Mouse (Mus musculus) cerebellum, adult 18-20 months (tissue): ENCODE data around the gene Hsf4.
"Not testable (repeated sequence)": the region's sequence is repeated elsewhere in the genome, so short reads cannot be mapped to it uniquely, and the experiment has no call there.

Source experiments
- DNase-seq, 2 experiments: peaks; one replicate each; pipeline ENCODE4 v3.0.0; 2021

Gene Hsf4

DNA sequence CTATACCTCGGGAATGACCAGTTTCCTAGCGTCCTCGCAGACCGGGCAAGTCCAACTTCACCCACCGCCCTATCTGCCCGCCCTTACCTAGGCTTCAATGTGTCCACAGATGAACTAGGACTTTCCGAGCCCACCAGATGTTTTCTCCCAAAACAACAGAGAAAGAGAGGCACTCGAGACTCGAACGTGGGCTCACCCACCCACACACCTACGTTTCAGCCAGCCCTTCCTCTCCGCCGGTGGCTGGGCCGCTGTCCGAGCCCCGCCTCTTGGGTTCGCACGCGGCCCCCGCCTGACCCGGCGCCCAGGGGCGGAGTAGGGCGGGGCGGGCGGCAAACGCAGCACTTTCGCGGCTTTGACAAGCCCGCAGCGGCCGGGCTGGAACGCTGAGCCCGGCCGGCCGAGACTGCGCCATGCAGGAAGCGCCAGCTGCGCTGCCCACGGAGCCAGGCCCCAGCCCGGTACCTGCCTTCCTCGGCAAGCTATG is at the start of gene Hsf4:
Gene Hsf4 (plus strand): TSS at position 341 of the 487 bp plus-strand sequence.
- peak; percentile 69 to 73 for DNase-seq

DNA sequence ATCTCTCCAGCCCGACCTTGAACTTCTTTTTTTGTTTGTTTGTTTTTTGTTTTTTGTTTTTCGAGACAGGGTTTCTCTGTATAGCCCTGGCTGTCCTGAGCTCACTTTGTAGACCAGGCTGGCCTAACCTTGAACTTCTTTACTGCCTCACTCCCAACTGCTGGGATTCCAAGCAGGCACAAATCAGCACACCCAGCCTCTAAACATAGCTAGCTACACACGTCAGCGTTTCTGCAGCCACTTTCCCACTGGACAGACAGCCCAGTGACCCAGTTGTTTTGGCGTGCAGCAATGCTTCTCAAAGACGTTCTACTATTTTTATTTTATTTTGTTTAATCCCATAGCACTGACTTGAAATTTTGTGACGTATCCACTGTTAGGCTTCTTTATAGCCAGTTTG is 45.8 kb upstream of the Hsf4 start:
- no peak for DNase-seq

DNA sequence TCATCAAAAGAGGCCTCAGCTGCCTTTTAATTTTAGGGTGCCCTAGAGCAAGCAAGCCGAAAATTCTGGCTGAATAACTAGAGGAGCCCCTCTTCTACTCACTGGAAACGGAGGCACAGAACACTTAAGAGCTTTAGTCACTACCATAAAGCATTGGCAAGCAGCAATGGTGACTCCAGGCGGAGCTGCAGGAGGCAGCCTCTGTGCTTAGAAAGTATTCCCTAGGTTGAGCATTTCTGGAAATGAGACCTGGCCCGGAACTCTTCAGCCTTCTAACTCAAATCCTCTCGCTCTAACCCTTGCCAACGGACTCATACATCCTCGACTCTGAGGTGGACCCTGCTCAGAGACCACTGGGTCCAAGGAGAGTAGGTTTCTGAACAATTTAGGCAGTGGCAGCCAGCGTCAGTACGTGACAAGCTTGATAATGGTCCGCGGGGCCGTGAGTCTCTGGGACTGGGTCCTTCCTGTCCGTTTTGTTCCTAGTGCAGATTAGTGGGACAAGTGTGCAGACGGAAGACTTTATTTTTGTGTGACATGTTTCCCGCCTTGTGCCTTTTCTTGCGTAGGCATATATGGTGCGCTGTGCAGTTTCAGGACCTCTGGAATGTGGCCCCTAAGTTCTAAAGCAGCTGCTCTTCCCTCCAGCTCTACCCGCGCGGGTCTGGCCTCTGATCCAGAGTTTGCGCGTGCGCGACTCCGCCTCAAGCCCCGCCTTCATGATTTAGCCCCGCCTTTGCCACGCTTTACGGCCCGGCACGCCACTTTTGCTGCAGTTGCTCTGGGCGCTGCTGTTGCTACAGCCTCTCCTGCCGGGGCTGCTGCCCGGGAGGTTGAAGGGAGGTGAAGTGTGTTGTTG is 45.0 kb upstream of the Hsf4 start, which contains the start of gene D230025D16Rik:
Gene D230025D16Rik (plus strand): TSS at position 733 of the 859 bp plus-strand sequence.
- peak; percentile 94 to 96 for DNase-seq

DNA sequence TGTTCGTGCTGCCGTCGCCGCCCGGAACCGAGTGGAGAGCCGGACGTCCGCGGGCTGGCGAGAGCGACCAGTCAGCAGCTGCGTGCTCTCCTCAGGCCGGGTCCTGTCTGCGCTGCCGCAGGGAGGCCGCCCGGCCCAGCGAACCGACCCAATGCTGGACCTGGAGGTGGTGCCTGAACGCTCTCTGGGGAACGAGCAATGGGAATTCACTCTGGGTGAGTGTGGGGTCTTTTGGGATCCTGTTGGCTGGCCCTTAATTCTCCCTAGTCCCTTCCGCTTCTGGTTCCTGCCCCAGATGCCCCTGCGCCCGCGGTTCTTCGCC is 44.4 kb upstream of the Hsf4 start:
- DNase-seq: no peak

DNA sequence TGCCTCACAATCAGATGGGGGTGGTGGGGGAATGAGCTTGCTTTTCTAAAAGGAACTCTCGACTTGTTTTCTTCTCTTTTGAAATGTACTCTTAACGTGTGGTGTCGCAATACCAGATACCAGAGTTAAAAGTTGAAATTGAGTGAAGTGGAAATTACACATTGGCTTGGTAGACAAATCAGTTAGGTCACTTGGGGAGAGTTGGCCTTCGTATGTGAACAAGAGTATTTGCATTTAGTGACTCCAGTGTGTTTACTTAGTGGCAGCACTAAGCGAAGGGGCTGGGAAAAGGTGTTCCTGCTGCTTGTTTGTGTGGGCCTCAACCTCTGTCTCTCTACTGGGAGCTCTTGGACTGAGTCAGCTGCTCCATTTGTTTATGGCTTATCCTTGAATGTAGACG is 43.7 kb upstream of the Hsf4 start:
- DNase-seq: no peak

DNA sequence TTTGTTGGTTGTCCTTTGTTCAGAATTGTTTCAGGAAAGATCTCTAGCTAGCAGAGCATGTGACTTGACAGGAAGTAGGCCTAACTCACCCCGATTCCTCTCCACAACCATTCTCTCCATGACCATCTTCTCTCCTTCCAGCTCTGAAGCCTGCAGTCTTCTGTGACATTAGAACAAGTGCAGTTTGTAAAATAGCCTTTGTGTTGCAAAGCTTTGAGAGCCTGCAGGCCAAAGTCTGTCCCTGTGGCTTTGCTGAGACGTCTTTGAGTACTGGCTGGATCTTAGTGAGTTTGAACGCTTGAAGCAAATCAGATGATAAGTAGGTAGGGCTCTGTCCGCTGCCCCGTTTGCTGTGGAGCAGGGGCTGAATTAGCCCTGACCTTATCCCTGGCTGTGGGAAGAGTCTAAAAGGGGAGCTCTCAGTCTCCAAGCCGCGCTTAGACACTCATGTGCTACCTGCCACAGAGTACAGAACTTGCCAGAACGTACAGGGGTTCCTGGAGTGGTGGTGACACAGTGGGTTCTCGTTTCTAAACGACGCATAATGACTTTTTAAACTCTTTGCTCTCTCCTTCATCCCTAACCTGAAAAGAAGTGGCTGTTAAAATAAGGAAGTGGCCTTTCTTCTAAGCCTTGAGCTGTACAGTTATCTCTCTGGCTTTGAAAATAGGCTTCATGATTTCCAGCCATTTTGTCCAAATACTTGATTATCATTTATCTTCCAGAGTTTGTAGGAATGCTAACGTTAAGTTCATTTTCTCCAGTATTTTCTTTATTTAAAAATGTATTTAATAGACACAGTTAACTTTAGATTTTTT is 37.9 kb upstream of the Hsf4 start:
- DNase-seq: no peak

DNA sequence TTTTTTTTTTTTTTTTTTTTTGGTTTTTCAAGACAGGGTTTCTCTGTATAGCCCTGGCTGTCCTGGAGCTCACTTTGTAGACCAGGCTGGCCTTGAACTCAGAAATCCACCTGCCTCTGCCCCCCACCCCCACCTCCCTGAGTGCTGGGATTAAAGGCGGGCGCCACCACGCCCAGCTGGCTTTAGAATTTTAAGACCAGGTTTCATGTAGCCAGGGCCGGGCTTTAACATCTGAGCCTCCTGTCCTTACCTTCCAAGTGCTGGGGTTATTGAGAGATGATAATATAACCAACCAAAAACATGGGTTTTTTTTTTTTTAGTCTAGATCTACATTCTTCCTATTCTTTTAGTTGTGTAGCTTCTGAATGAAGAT is 37.3 kb upstream of the Hsf4 start:
- DNase-seq: not testable (repeated sequence)

DNA sequence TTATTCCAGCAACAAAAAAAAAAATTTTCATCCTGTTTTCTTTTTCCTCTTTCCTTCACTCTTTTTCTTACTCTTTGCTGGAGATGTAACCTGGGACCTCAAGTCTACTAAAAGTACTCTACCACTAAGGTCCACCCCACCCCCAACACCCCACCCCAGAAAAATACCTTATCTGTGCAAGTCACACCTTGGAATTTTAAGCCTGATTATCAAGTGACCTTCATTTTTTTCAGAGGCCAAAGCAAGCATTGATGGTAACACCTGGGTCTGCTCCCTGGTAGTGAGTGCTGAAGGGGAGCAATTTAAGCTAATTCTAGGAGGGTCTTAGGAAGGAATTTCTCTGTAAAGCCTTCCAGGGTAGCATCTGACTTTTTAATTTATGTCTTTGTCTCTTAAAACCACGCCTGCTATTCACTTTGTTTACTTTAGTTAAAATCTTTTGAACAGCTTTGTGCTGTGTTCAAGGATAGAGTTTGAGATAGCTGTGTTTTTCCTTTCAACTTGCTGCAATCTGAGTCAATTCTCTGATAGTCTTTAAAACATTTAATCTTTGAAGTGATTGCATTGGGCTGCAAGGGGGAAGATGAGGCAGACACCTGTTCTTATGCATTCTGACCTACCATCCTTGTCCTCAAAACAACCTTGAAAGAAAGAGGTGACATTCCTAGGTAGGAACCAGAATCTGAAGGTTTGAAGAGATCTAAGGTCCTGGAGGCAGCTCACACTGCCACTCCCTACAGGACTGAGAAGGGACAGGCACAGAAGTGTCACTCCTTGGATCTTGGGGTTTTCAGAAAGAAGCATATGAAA is 36.3 kb upstream of the Hsf4 start:
- DNase-seq: no peak

DNA sequence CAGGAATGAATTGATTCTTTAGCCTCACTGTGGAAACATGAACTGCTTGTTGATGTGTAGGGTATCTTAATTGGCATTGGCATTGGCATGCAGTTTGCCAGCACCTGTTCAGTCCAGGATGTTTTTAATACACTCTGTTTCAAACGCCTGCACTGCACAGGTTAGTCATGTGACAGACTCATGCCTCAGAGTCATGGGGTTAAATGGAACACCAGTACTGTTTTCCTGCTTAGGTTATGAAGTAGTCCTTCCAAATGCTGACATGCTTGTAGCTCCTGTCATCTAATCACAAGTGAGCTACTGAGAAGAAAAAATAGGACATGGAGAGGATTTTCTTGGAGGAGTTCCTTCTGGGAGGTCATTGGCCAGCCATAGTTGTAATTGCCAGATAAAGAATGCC is 34.4 kb upstream of the Hsf4 start:
- DNase-seq: no peak

DNA sequence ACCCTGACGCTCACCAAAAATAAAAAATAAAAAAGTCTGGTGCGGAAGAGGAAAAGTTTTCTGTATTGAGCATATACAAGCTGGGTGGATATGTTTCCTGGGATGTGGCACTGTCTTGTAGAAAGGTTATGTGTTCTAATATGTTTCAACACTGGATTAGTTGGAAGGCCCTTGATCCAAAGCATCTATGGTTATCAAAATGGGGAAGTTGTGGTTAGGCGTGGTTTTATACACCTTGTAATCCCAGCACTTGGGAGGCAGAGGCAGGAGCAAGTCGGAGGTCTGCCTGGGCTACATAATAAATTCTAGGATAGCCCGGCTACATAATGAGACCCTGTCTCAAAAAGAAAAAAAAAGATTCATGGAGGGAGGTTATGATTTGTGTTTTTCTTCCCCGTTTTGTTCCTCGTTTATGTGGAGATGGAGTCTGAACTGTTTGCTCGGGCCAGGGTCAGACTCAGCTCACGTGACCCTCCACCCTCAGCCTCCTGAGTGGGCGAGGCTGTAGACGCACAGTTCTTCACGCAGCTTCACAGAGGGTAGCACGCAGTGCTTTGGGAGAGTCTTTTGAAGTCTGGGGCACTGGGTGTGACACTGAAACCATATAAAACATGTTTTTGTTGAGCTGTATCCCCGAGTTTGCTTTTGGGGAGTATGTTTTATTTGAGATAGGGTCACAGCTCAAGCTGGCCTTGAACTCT is 32.0 kb upstream of the Hsf4 start:
- DNase-seq: no peak

DNA sequence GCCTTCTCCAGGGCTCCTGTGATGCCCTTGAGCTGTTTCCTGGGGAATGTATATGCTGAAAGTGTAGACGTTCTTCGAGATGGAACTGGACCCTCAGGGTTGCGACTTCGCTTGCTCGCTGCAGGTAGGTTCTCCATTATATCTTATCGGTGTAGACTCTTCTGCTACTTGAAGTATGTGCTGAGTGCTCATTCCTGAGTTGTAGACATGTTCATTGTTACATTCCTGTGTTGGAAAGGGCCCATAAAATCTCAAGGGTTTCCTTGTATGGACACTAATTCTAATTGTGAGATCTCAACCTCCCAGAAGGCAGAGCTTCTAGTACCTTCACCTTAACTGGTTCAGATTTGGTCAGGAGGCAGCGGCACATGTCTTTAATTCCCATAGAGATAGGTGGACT is 28.6 kb upstream of the Hsf4 start:
- no peak for DNase-seq

DNA sequence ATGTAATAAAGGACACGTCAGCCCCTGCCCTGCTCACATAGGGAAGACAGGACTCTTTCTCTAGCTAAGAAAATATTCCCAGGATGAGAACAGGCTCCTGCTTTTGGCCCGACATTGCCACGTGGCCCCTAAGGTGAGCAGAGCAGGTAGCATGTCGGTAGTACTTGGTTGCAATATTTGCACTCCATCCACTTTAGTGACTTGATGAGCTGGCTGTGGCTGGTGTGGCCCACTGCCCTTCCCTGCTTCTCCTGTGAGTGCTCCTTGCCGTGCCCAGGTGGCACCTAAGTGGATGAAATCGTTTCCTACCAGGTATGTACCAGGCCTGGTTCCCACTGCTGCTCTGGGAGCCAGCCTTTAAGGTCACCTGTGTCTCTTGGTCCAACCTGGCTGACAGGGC is 17.6 kb upstream of the Hsf4 start:
- DNase-seq: no peak

DNA sequence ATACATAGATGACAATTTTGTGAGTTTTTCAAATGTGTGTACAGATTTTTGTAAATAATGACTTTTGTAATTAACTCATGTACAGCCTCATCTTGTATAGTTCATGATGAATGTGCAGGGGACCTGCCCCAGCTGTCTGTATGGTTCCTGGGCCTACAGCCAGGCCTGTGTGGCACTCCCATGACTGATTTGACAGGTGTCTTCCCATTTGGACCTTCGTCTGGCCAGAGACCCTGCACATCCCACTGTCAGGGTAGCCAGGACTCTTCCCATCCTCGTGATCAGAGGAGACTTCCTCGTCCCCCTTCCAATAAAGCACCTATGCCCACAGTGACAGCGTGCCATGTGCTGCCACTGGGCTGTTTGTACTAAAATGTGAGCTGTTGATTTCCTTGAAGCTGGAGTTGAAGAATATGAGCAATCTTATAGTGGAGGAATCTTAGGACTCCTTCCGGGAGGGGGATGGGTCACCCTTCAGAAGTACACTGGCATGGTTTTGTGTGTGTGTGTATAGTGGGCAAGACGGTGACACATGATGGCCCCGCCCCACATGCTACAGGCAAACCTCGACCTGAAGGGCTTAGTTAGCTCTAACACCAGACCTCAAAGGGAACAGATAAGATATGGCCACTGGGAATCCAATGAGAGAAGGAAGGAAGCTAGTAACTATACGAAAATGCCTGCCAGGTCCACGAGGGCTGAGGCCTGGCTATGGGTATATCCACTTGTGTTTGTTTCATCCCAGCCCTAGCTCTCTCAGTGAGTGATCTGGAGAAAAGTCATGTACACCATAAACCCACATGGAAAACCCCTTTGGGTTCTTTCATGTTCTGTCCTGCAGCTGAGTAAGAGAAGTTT is 16.7 kb upstream of the Hsf4 start:
- DNase-seq: no peak

DNA sequence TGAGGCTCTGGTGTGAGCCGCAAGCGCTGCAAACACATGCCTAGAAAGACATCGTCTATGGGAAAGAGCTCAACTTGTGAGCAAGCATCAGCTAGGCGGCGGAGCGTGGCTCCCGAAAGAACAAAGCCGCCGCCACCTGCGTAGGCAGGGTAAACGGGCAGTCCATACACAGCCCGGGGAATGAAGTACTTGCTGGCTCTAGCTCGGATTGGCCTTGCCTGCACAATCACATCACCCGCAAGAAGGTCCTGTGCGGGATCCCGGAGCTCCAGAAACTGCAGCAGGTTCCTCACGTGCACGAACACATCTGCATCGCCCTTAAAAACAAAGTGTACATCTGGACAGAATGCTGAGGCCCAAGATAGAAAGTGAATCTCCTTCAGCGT is 15.8 kb upstream of the Hsf4 start:
- DNase-seq: no peak

DNA sequence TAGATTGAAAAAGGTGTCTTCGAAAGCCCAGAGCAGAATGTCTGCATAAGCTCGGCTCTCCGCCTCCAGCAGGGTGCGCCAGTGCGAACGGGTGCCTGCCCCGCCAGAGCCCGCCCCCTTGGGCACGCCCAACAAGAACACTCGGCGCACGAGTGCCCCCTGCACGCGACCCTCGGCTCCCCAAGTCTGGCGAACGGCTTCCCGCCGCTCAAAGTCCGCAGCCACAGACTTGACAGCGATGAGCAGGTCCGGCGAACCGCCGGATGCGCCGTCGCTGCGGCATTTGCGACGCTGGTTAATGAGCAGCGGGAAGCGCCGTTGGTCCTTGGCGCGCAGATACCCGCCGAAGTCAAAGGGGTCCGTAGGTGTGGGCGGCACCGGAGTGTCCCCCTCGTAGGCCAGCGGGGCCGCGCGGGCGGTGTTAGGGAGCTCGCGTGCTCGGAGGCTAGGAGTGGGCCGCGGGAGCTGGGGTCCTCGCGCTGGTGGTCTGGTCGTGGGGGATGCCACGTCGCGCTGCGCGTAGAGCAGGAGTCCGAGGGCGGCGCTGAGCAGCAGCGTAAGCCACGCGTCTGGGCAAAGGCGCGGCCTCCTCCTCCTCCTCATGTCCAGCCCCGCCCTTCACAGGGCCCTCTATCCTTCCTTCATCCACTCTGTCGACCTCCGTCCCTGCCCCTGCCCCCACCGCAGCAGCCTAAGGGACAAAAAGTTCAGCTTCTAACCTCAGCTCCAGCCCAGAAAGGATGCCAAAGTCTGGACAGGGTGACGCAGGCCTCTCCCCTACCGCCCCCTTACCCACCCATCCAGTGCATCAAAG is 15.2 kb upstream of the Hsf4 start:
- DNase-seq: peak; percentile 86 to 87

DNA sequence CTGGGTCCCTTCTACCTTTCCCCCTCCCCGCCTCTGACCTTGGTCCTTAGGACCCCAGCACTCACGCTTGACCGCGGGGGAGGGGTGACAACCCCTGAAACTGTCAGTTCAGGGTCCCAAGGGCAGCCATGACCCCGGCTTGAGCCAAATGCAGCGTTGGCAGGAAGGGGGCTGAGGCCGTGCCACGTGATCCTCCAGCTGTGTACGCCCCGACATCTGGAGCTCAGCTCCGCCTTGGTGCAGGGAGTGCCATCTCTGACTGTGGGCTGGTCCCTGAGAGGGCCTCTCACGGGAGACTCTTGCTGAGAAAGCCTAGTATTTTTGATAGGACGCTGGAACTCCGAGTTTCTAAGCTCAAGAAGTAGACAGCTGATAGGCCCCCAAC is 14.6 kb upstream of the Hsf4 start, which contains the start of gene B3gnt9:
Gene B3gnt9 (minus strand): TSS at position 188 of the 385 bp plus-strand sequence.
- peak in 1 of 2 experiments; percentile 21 for DNase-seq

DNA sequence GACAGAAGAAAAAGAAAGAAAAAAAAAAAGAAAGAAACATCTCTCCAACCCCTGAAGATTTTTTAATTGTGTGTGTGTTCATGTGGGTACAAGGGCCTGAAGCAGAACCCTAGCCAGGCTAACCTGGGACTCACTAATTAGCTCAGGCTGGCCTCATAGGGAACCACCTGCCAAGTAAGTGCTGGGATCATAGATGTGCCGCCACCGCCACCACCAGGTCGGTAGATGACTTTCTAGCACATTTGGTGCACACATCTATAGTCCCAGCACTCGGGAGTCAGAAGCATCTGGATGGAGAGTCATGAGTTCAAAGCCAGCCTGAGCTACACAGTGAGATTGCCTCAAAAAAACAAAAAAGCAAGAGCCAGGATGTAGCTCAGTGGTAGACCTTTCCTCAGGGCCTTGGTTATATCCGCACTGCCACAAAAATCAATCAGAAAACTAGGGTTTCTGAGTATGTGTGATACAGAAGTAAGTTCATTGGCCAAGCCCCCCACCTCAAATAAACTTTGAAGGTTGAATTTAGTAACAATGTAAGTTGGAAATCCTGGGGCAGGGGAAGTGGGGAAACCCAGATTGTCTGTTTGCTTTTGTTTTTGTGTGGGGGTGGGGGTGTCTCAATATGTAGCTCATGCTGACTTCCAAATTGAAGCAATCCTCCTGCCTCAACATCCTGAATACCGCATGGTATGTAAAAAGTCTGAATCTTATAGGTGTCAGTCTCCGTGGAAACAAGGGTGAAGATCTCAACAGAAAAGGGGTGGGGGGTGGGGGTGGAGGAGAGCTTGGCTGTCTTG is 12.1 kb upstream of the Hsf4 start:
- no peak for DNase-seq

DNA sequence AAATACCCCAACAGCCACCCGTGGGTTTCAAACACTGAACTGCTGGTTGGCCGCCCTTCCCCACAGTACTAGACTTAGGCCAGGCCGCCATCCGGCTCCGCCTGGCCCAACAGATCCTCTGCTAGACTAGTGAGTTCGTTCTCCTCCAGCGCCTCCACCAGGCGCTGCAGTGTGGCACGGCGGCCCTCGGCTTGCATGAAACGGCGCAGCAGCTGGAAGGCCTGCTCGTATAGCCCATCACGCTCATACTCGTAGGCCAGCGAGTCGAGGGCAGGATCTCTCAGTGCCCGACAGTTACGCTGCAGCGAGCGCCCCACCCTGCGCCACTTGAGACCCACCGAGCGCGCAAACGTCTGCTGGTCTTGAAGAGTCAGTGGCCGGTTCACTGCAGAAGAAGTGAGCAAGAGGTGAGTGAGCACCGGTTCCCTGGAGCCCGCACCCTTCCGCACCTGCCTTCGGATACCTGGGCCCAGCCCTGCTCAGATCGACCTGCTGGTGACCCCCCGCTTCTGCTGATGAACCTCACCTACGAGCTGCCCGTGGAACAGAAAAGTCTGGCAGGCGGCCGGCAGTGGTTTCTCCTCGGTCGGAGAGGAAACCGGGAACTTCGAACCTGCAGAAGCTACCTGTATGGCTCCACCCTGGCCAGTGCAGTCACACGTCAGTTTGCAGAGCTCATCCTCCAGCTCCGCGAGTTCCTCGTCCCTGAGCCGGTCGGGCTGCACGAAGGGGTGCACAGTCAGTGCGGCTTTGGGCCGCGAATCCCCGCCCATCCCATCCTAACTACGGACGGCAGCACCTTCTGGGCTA is 10.5 kb upstream of the Hsf4 start:
- DNase-seq: peak in 1 of 2 experiments; percentile 32
